Mouse (Mus musculus) erythroblast, embryonic 14.5 days (primary cell): ENCODE measurements around the gene Ptpn3. TPM values are rescaled to one million over a fixed set of nuclear protein-coding genes. Genes with fewer than 3 reads are reported as not detected.

Experiments
- H3K27me3 ChIP-seq: 2 replicates; pipeline ENCODE4 v1.6.1; 2012; ENCODE audit warnings: inconsistent platforms; ENCODE audit not compliant: control insufficient read depth
- H3K36me3 ChIP-seq: 2 replicates; pipeline ENCODE4 v1.6.1; 2012; ENCODE audit warnings: mild to moderate bottlenecking, inconsistent platforms; ENCODE audit not compliant: control insufficient read depth
- H3K4me1 ChIP-seq: 2 replicates; pipeline ENCODE4 v1.6.1; 2012; ENCODE audit warnings: inconsistent platforms; ENCODE audit not compliant: control insufficient read depth
- H3K4me3 ChIP-seq: replicated peaks from 2 replicates; pipeline ENCODE3; 2012; ENCODE audit warnings: moderate library complexity, mild to moderate bottlenecking, inconsistent platforms
- H3K9me3 ChIP-seq: 2 replicates; pipeline ENCODE4 v1.6.1; 2012; ENCODE audit warnings: low read length, inconsistent platforms, mixed read lengths; ENCODE audit not compliant: control insufficient read depth
- GATA1 ChIP-seq: IDR thresholded peaks from 2 replicates; pipeline ENCODE4 v1.6.1; 2012; ENCODE audit warnings: low read length, inconsistent platforms, mixed read lengths
- TAL1 ChIP-seq: IDR thresholded peaks from 3 replicates; pipeline ENCODE4 v1.6.1; 2012; ENCODE audit warnings: low read length, inconsistent platforms, mixed read lengths
- polyA plus RNA-seq: library from polyadenylated mRNA; stranded (reverse); fragments of >175 nt; gene quantifications from 2 replicates; pipeline ENCODE4 v1.2.3, GENCODE M21; 2012

Gene Ptpn3
- polyA plus RNA-seq, 1 experiment = not detected

DNA sequence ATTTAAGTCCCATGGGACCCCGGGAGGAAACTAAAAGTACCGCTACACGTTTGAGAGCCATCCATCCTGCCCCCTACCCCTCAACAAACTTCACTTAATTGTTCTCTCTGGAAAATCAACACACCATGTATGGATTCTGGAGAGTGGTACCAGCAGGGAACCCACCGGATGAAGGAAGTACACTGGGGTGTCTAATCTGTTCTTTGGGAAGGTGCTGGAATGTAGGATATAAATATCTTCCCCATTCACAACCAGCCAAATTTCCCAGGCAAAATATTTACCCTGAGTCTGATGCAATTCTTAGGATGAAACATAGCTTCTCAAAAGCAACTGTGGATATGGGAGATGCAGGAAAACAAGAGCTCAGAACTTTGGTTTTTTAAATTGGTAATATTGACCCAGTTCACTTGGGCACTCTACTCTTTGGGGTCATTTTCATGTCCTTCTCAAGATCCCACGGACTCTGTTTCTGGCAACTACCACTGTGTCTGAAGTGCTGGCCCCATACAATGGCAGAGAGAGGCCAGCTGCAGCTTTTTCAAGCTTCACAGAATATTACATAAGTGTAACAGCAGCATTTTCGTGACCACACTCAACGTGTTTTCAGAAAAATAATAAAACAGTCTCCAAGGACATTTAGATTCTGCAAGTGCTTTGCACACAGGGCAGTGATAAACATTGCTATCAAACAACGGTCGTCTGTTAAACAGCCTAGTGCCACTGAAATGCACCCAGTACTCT lies 109.9 kb downstream of the Ptpn3 start:
- H3K9me3 ChIP-seq = no peaks in the 10 kb centered on the region
- H3K4me1 ChIP-seq = no peaks in the 10 kb centered on the region
- H3K27me3 ChIP-seq = no peaks in the 10 kb centered on the region

DNA sequence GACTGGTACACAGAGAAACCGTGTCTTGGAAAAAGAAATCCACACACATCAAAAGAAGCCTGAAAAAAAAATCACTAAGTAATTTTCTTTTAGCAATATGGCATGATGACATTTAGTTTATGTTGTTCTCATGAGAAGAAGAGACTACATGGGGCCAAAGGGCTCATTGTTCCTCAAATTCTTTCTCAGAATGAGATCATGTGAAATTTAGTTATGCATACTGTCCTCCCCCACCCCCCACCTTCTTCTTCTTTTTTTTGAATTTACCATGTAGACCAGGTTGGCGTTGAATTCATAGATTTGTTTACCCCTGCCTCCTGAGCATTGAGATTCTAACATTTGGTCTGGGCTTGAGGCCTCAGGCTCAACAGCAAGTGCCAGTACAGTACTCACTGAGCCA lies 111.8 kb downstream of the Ptpn3 start:
- Histone ChIP-seq H3K4me1 (peaks cover 3% of the 10 kb centered on the region; the same call in 1 of the 2 replicates), H3K27me3 (no peaks in the 10 kb centered on the region), H3K36me3 (no peaks in the 10 kb centered on the region), H3K4me3 (no peak overlapping the region), H3K9me3 (no peaks in the 10 kb centered on the region)
- TF ChIP-seq GATA1 (no peak), TAL1 (no peak)

More for the DNA sequence above, 109.9 kb downstream of the Ptpn3 start:
- no peak for TF ChIP-seq GATA1
- no peak for TF ChIP-seq TAL1
- Histone ChIP-seq H3K4me3 (no peak overlapping the region), H3K36me3 (no peaks in the 10 kb centered on the region)

DNA sequence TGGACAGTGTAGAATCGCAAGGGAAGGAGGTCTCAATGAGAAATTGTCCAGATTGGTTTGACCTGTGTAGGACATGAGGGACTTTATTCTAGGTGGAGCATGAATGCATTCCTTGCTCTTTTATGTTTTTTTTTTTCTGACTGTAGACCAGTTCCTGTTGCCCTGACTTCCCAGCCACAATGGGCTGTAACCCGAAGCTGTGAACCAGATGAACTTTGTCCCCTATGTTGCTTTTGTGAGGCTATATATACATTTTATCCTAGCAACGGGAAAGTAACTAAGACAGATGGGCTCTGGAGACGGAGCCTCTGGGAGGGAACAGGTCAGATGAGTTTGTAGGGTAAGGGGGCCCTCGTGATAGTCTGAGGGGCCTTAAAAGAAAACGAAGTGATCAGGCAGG lies 115.6 kb downstream of the Ptpn3 start:
- TF ChIP-seq TAL1 (no peak), GATA1 (no peak)
- H3K4me1 ChIP-seq = peaks cover 3% of the 10 kb centered on the region; the same call in 1 of the 2 replicates
- no peaks in the 10 kb centered on the region for H3K36me3 ChIP-seq
- H3K9me3 ChIP-seq = no peaks in the 10 kb centered on the region
- H3K4me3 ChIP-seq = no peak overlapping the region
- H3K27me3 ChIP-seq = no peaks in the 10 kb centered on the region

DNA sequence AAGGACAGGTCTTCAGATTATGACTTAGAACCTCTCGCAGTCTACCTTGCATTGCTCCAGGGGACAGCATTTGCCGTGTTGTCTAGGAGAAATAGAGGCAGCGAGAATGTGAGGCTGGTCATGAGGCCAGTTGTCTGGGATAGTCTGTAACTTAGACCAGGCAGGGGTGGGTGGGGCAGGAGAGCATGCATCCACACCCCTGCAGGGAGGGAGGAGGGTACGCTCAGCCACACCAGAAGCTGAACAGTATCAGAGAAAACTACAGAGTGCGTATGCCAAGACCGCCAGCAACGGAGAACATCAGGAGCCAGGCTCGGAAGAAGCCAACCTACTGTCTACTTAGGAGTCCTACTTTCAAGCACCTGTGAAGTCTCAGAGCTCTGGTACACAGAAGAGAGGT lies 116.2 kb downstream of the Ptpn3 start:
- no peaks in the 10 kb centered on the region for H3K27me3 ChIP-seq
- H3K36me3 ChIP-seq = no peaks in the 10 kb centered on the region
- H3K9me3 ChIP-seq = no peaks in the 10 kb centered on the region
- no peak overlapping the region for H3K4me3 ChIP-seq
- TF ChIP-seq GATA1 (no peak), TAL1 (no peak)
- peaks cover 3% of the 10 kb centered on the region; the same call in 1 of the 2 replicates for H3K4me1 ChIP-seq

DNA sequence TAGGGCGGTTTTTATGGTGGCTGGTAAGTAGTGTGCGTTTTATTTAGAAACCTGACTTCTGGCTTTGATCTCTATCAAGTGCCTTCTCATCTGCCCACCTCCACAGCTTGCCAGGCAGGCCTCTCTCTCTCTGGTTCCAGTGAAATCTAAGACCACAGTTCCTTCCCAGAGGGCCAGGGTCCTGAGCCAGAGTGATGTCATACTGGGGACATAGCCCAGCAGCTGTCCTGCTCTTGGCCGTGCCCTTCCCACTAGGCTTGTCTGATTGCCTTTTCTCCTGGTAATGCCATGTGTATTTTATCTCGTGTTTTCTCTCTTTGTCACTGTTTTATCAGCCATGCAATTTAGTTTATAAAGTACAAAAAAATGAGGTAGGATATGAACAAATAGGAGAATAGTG lies 118.1 kb downstream of the Ptpn3 start:
- H3K36me3 ChIP-seq = no peaks in the 10 kb centered on the region
- H3K27me3 ChIP-seq = no peaks in the 10 kb centered on the region
- TF ChIP-seq TAL1 (no peak), GATA1 (no peak)
- H3K4me1 ChIP-seq = peaks cover 5% of the 10 kb centered on the region; the same call in 1 of the 2 replicates
- H3K9me3 ChIP-seq = no peaks in the 10 kb centered on the region
- no peak overlapping the region for H3K4me3 ChIP-seq

DNA sequence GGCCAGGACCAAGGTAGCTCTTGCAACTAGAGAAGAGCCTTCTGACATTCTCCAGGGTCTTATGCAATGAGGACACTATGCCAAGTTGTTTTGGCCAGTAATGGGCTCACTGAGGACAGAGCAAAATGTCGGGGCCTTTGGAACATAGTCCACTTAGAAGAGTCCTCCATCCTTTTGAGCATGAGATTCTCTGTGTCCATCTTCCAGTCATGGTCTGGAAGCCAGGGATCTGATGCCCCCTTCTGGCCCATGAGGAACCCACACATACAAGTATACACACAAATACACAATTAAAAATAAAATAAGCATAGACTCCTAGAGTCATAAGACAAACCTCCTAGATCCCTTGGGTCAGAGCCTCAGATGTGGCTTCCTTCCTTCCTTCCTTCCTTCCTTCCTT lies 120.1 kb downstream of the Ptpn3 start:
- no peaks in the 10 kb centered on the region for H3K27me3 ChIP-seq
- H3K36me3 ChIP-seq = no peaks in the 10 kb centered on the region
- TF ChIP-seq GATA1 (no peak), TAL1 (no peak)
- no peaks in the 10 kb centered on the region for H3K9me3 ChIP-seq
- no peak overlapping the region for H3K4me3 ChIP-seq
- H3K4me1 ChIP-seq = peaks cover 5% of the 10 kb centered on the region; the same call in 1 of the 2 replicates

DNA sequence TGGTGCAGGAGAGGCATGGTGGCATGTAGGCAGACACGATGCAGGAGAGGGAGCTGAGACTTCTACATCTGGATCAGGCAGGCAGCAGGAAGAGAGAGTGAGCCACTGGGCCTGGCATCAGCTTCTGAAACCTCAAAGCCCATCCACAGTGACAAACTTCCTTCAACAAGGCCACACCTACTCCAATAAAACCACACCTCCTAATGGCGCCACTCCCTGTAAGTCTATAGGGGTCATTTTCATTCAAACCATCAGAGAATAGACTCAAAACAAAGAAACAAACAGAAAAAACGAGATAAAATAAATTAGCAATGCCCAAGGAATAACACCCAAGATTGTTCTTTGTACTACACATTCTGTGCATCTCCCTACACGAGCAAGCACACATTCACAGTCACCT lies 122.8 kb downstream of the Ptpn3 start:
- no peak overlapping the region for H3K4me3 ChIP-seq
- H3K27me3 ChIP-seq = 0 out of 2 replicates have a peak, but pooled peaks cover 2% of the 10 kb centered on the region

DNA sequence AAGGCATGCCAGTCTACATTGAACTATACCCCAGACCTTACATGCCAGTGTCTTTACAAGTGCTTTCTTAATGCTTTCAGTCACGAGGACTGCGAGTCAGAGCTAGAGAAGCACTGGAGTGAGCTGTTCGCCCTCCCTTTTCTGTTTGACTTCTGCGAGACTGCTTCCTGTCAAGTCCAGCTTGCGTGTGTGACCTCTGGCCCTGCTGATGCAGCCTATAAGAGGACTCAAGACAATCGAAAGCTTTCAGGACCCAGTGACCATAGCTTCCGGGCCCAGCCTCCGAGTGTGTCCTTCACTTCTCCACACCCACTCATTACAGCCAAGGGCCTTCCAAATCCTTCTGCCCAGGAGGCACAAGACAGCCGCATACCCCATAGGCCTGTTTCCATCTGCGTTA lies 126.3 kb downstream of the Ptpn3 start:
- Histone ChIP-seq H3K4me3 (no peak overlapping the region), H3K9me3 (no peaks in the 10 kb centered on the region), H3K4me1 (peaks cover 3% of the 10 kb centered on the region; the same call in 1 of the 2 replicates), H3K27me3 (0 out of 2 replicates have a peak, but pooled peaks cover 2% of the 10 kb centered on the region), H3K36me3 (no peaks in the 10 kb centered on the region)
- TF ChIP-seq TAL1 (no peak), GATA1 (no peak)

More for the DNA sequence above, 122.8 kb downstream of the Ptpn3 start:
- TF ChIP-seq GATA1 = no peak
- TF ChIP-seq TAL1 = no peak
- no peaks in the 10 kb centered on the region for H3K36me3 ChIP-seq
- H3K4me1 ChIP-seq = peaks cover 3% of the 10 kb centered on the region; the same call in 1 of the 2 replicates
- H3K9me3 ChIP-seq = no peaks in the 10 kb centered on the region

DNA sequence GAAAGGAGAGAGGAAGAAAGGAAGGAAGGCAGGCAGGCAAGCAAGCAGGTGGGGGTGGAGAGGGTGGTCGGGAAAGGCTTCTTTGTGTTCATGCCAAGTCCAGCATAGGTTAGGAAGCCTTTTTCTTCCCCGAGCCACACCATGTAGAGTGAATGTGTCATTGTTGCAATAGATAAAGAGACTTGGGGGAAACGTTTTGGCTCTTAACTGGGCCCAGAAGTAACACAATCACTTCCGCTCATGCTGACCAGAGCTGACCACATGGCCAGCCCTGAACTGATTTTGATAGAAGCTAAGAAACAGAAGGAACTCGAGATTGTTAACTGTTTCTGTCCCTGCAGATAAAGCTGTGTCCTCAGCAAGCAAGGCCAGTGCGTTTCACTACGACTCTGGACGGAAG lies 128.8 kb downstream of the Ptpn3 start:
- H3K4me1 ChIP-seq = peaks cover 11% of the 10 kb centered on the region
- peaks cover 4% of the 10 kb centered on the region; the same call in 1 of the 2 replicates for H3K27me3 ChIP-seq
- H3K36me3 ChIP-seq = no peaks in the 10 kb centered on the region
- no peaks in the 10 kb centered on the region for H3K9me3 ChIP-seq
- TF ChIP-seq GATA1 (no peak), TAL1 (no peak)
- no peak overlapping the region for H3K4me3 ChIP-seq
